8 mouse cellular contexts compared by ENCODE assay signal in genomic region chr13:107923129-107924114, GRCm38 (mm10).
DNase-seq lines count a peak whose midpoint lies in the region; ATAC-seq lines count a peak whose summit lies in the region.

No protein-coding gene starts in this region.

- no peak overlapping the region for H3K9ac ChIP-seq in hindbrain, embryonic 14.5 days

- no peaks in the 10 kb centered on the region for H3K36me3 ChIP-seq in hindbrain, embryonic 14.5 days (replicated peaks; ENCODE audit: control insufficient read depth, insufficient read depth)

- WGBS in hindbrain, embryonic 14.5 days = 53% methylated on average over 19 of the region's 19 CpGs

- H3K4me3 ChIP-seq in hindbrain, embryonic 14.5 days (replicated peaks; ENCODE audit: low read length) = no peak overlapping the region

- ATAC-seq in hindbrain, embryonic 14.5 days (ENCODE audit: low FRiP score) = peak; percentile 76; the same call in 1 of the 2 replicates

- no peak overlapping the region for H3K4me2 ChIP-seq in hindbrain, embryonic 14.5 days (replicated peaks)

- no peaks in the 10 kb centered on the region for H3K9me3 ChIP-seq in hindbrain, embryonic 14.5 days (ENCODE audit: control insufficient read depth, low read length)

- DNase-seq in left cerebral cortex, adult 11 months (ENCODE audit: low spot score) = peak; percentile 21
- DNase-seq in left cerebral cortex, adult 18-20 months (ENCODE audit: low spot score in 2 of 2) = no peak
- DNase-seq in cerebellum, adult 11-12 months = peak; percentile 29
- peak; percentile 93 for DNase-seq in fibroblast of lung, adult 2 months (ENCODE audit: low read depth)
- peak; percentile 44 for DNase-seq in hindbrain, embryonic 14.5 days (ENCODE audit: low spot score)
- no peak for DNase-seq in thymus, postnatal 4 days
- no peak for DNase-seq in natural killer cell, adult 2 months (ENCODE audit: low spot score in 2 of 2)
- DNase-seq in embryo, embryonic 9.5 days (ENCODE audit: extremely low spot score) = no peak

- H3K27me3 ChIP-seq in hindbrain, embryonic 14.5 days (ENCODE audit: control insufficient read depth, insufficient read depth, low read length) = no peaks in the 10 kb centered on the region

- no peaks in the 10 kb centered on the region; the same call in 1 of the 2 replicates for H3K4me1 ChIP-seq in hindbrain, embryonic 14.5 days (replicated peaks; ENCODE audit: control insufficient read depth, insufficient read depth, low read length)

- peak overlapping the region; percentile 47; the same call in 1 of the 2 replicates for H3K27ac ChIP-seq in hindbrain, embryonic 14.5 days

Comparison
In these comparisons a context has a peak if more than half of its experiments do, and no peak if none do; other contexts are left out.
1. DNase-seq: peak in left cerebral cortex, adult 11 months (single experiment), cerebellum, adult 11-12 months (single experiment), fibroblast of lung, adult 2 months (single experiment) and hindbrain, embryonic 14.5 days (single experiment); none in left cerebral cortex, adult 18-20 months (0 of 2), thymus, postnatal 4 days (single experiment), natural killer cell, adult 2 months (0 of 2) and embryo, embryonic 9.5 days (single experiment).